Mouse (Mus musculus): ENCODE measurements around the gene Grk6. TPM values are rescaled to one million over a fixed set of nuclear protein-coding genes. Genes with fewer than 3 reads are reported as not detected.

Gene Grk6
- polyA plus RNA-seq, 1 experiment from 2014 or later = 27.6 TPM

GRCm38 (mm10) chr13:55487578-55488498, 43.0 kb downstream of the Grk6 start, which contains the start of gene Dbn1:
Dbn1 (minus strand) TSS chr13:55488111.
- peaks cover 48% of the 10 kb centered on the region for H3K4me1 ChIP-seq (replicated peaks)
- peak; percentile 83 for ATAC-seq (ENCODE audit: insufficient number of reproducible peaks, low FRiP score)
- H3K4me3 ChIP-seq = peak within 1 kb of the TSS; percentile 92
- peak within 1 kb of the TSS; percentile 84 for H3K27ac ChIP-seq (ENCODE audit: poor library complexity, severe bottlenecking)
- H3K9ac ChIP-seq = peak within 1 kb of the TSS; percentile 98
- H3K36me3 ChIP-seq = no peaks in the 10 kb centered on the region
- WGBS = 1% methylated on average over 58 of the region's 83 CpGs
- H3K27me3 ChIP-seq (replicated peaks) = peaks cover 78% of the 10 kb centered on the region
- H3K4me2 ChIP-seq = peak within 1 kb of the TSS; percentile 84
- no peaks in the 10 kb centered on the region for H3K9me3 ChIP-seq (replicated peaks)

GRCm38 (mm10) chr13:55494257-55494656, 49.4 kb downstream of the Grk6 start:
- Histone ChIP-seq H3K9ac (no peak overlapping the region), H3K4me3 (no peak overlapping the region), H3K4me1 (replicated peaks) (peaks cover 39% of the 10 kb centered on the region), H3K36me3 (peaks cover 27% of the 10 kb centered on the region), H3K27ac (ENCODE audit: poor library complexity, severe bottlenecking) (no peak overlapping the region), H3K27me3 (replicated peaks) (peaks cover 70% of the 10 kb centered on the region), H3K4me2 (no peak overlapping the region), H3K9me3 (replicated peaks) (no peaks in the 10 kb centered on the region)
- ATAC-seq (ENCODE audit: insufficient number of reproducible peaks, low FRiP score) = no peak
- 13% methylated on average over 2 of the region's 2 CpGs for WGBS

GRCm38 (mm10) chr13:55494883-55495621, 50.2 kb downstream of the Grk6 start:
- H3K27me3 ChIP-seq (replicated peaks) = peaks cover 62% of the 10 kb centered on the region

GRCm38 (mm10) chr13:55495702-55496101, 50.8 kb downstream of the Grk6 start:
- no peaks in the 10 kb centered on the region for H3K9me3 ChIP-seq (replicated peaks)
- peaks cover 39% of the 10 kb centered on the region for H3K4me1 ChIP-seq (replicated peaks)
- H3K27ac ChIP-seq (ENCODE audit: poor library complexity, severe bottlenecking) = no peak overlapping the region
- H3K4me2 ChIP-seq = peak overlapping the region; percentile 12; the same call in 1 of the 2 replicates
- peaks cover 40% of the 10 kb centered on the region for H3K36me3 ChIP-seq
- peaks cover 66% of the 10 kb centered on the region for H3K27me3 ChIP-seq (replicated peaks)
- WGBS = 36% methylated on average over 4 of the region's 4 CpGs
- H3K4me3 ChIP-seq = no peak overlapping the region
- H3K9ac ChIP-seq = no peak overlapping the region
- no peak for ATAC-seq (ENCODE audit: insufficient number of reproducible peaks, low FRiP score)

More at GRCm38 (mm10) chr13:55494883-55495621, 50.2 kb downstream of the Grk6 start:
- ATAC-seq (ENCODE audit: insufficient number of reproducible peaks, low FRiP score) = peak; percentile 83
- Histone ChIP-seq H3K9ac (no peak overlapping the region; the same call in 1 of the 2 replicates), H3K9me3 (replicated peaks) (no peaks in the 10 kb centered on the region), H3K4me3 (no peak overlapping the region), H3K36me3 (peaks cover 34% of the 10 kb centered on the region), H3K27ac (ENCODE audit: poor library complexity, severe bottlenecking) (no peak overlapping the region), H3K4me2 (peak overlapping the region; percentile 12), H3K4me1 (replicated peaks) (peaks cover 39% of the 10 kb centered on the region)
- WGBS = 3% methylated on average over 18 of the region's 18 CpGs

GRCm38 (mm10) chr13:55496661-55497060, 51.8 kb downstream of the Grk6 start:
- Histone ChIP-seq H3K9me3 (replicated peaks) (no peaks in the 10 kb centered on the region), H3K27me3 (replicated peaks) (peaks cover 59% of the 10 kb centered on the region), H3K27ac (ENCODE audit: poor library complexity, severe bottlenecking) (no peak overlapping the region), H3K4me3 (no peak overlapping the region), H3K4me2 (no peak overlapping the region), H3K4me1 (replicated peaks) (peaks cover 39% of the 10 kb centered on the region), H3K36me3 (peaks cover 50% of the 10 kb centered on the region), H3K9ac (no peak overlapping the region)
- ATAC-seq (ENCODE audit: insufficient number of reproducible peaks, low FRiP score) = no peak
- 71% methylated on average over 6 of the region's 6 CpGs for WGBS

- Histone ChIP-seq H3K9ac (no peak overlapping the region), H3K4me2 (no peak overlapping the region), H3K4me3 (no peak overlapping the region), H3K9me3 (replicated peaks) (no peaks in the 10 kb centered on the region), H3K4me1 (replicated peaks) (peaks cover 39% of the 10 kb centered on the region), H3K27me3 (replicated peaks) (peaks cover 37% of the 10 kb centered on the region), H3K36me3 (peaks cover 72% of the 10 kb centered on the region), H3K27ac (ENCODE audit: poor library complexity, severe bottlenecking) (no peak overlapping the region)
- 75% methylated on average over 11 of the region's 11 CpGs for WGBS
- no peak for ATAC-seq (ENCODE audit: insufficient number of reproducible peaks, low FRiP score)
These were observed 54.0 kb downstream of the Grk6 start for GRCm38 (mm10) chr13:55498906-55499305.

GRCm38 (mm10) chr13:55500575-55500974, 55.7 kb downstream of the Grk6 start:
- H3K9ac ChIP-seq = no peak overlapping the region
- WGBS = 73% methylated on average over 10 of the region's 10 CpGs
- H3K4me3 ChIP-seq = no peak overlapping the region
- H3K27me3 ChIP-seq (replicated peaks) = peaks cover 30% of the 10 kb centered on the region
- peaks cover 28% of the 10 kb centered on the region for H3K4me1 ChIP-seq (replicated peaks)
- ATAC-seq (ENCODE audit: insufficient number of reproducible peaks, low FRiP score) = no peak
- H3K36me3 ChIP-seq = peaks cover 89% of the 10 kb centered on the region
- no peaks in the 10 kb centered on the region for H3K9me3 ChIP-seq (replicated peaks)
- no peak overlapping the region for H3K27ac ChIP-seq (ENCODE audit: poor library complexity, severe bottlenecking)
- H3K4me2 ChIP-seq = no peak overlapping the region

- Histone ChIP-seq H3K9me3 (replicated peaks) (no peaks in the 10 kb centered on the region), H3K36me3 (peaks cover 98% of the 10 kb centered on the region), H3K9ac (no peak overlapping the region), H3K27me3 (replicated peaks) (peaks cover 24% of the 10 kb centered on the region), H3K4me1 (replicated peaks) (peaks cover 13% of the 10 kb centered on the region; the same call in 1 of the 2 replicates), H3K4me3 (no peak overlapping the region), H3K27ac (ENCODE audit: poor library complexity, severe bottlenecking) (no peak overlapping the region), H3K4me2 (no peak overlapping the region)
- no peak for ATAC-seq (ENCODE audit: insufficient number of reproducible peaks, low FRiP score)
- WGBS = 87% methylated on average over 8 of the region's 8 CpGs
These were observed 57.5 kb downstream of the Grk6 start for GRCm38 (mm10) chr13:55502405-55502804.

GRCm38 (mm10) chr13:55504390-55504789, 59.5 kb downstream of the Grk6 start:
- 74% methylated on average over 5 of the region's 5 CpGs for WGBS
- Histone ChIP-seq H3K27ac (ENCODE audit: poor library complexity, severe bottlenecking) (no peak overlapping the region), H3K4me3 (no peak overlapping the region), H3K9me3 (replicated peaks) (no peaks in the 10 kb centered on the region), H3K27me3 (replicated peaks) (0 out of 2 replicates have a peak, but pooled peaks cover 6% of the 10 kb centered on the region), H3K4me1 (replicated peaks) (peaks cover 18% of the 10 kb centered on the region), H3K9ac (no peak overlapping the region), H3K36me3 (peaks cover 100% of the 10 kb centered on the region), H3K4me2 (no peak overlapping the region)
- no peak for ATAC-seq (ENCODE audit: insufficient number of reproducible peaks, low FRiP score)

- H3K9ac ChIP-seq = no peak overlapping the region
- ATAC-seq (ENCODE audit: insufficient number of reproducible peaks, low FRiP score) = no peak
- H3K27me3 ChIP-seq (replicated peaks) = 0 out of 2 replicates have a peak, but pooled peaks cover under 1% of the 10 kb centered on the region
- H3K4me2 ChIP-seq = no peak overlapping the region
- H3K9me3 ChIP-seq (replicated peaks) = no peaks in the 10 kb centered on the region
- H3K4me3 ChIP-seq = no peak overlapping the region
- 90% methylated on average over 9 of the region's 9 CpGs for WGBS
- H3K36me3 ChIP-seq = peaks cover 96% of the 10 kb centered on the region
- peaks cover 31% of the 10 kb centered on the region for H3K4me1 ChIP-seq (replicated peaks)
- no peak overlapping the region for H3K27ac ChIP-seq (ENCODE audit: poor library complexity, severe bottlenecking)
These were observed 60.9 kb downstream of the Grk6 start for GRCm38 (mm10) chr13:55505810-55506209.

- H3K27ac ChIP-seq (ENCODE audit: poor library complexity, severe bottlenecking) = no peak overlapping the region
- H3K27me3 ChIP-seq (replicated peaks) = no peaks in the 10 kb centered on the region
- no peak overlapping the region; the same call in 1 of the 2 replicates for H3K9ac ChIP-seq
- no peaks in the 10 kb centered on the region for H3K9me3 ChIP-seq (replicated peaks)
- H3K4me2 ChIP-seq = no peak overlapping the region
- 89% methylated on average over 10 of the region's 10 CpGs for WGBS
- ATAC-seq (ENCODE audit: insufficient number of reproducible peaks, low FRiP score) = no peak
- peaks cover 88% of the 10 kb centered on the region for H3K36me3 ChIP-seq
- no peak overlapping the region for H3K4me3 ChIP-seq
- peaks cover 40% of the 10 kb centered on the region for H3K4me1 ChIP-seq (replicated peaks)
These were observed 61.8 kb downstream of the Grk6 start for GRCm38 (mm10) chr13:55506697-55507096.

All from heart, embryonic 12.5 days (tissue).